Mouse (Mus musculus) forelimb bud, embryonic 11.5 days (tissue): ENCODE data around the gene Gm11096.
A peak's percentile ranks its signal among the peaks of the same experiment; 100 is the strongest.

Experiments
- DNase-seq: peaks from one replicate; pipeline ENCODE4 v3.0.0-alpha.2; 2012; ENCODE audit warnings: low read depth, low spot score

Gm11096 gene

DNA sequence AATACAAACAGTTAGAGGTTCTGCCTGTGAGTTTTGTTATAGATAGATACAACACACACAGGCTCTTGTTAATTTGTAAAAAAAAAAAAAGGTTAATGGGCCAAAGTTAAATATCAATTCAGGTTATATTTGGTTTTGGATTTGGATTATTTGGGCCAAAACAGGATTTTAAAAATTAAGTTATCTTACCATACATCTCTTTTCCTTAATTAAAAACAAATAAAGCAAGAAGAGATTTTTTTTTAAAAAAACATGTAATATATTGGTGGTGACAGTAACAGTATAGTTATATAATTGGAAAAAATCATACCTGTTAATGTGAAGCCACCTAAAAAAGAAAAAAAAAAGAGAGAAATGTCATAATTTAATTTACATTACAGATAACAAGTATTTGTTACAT is at the start of gene Gm11096:
Gm11096 (plus strand) TSS at position 301 of the 400 bp plus-strand sequence.
- DNase-seq: no peak

DNA sequence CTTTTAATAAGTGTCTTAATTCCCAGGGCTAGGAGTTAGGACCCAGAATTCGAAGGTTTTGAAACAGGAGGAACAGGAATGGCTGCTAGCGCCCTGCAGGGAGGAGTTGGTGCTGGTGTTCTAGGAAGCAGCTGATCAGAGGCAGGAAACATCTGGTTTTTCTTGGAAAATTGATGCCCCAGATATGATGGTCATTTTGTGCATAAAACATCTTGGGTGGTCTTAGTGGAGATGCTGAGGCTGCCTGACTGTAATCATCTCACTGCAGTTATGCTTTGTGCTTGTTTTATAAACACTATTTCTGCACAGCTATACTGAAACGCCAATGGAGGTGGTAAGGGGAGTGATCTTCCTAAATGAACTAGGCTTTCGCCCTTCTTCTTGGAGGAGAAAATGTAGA is 48.5 kb upstream of the Gm11096 start:
- DNase-seq: peak; percentile 49

- DNase-seq: no peak
Observed at GRCm38 (mm10) chr17:81394124-81394523, 47.4 kb upstream of the Gm11096 start.

DNA sequence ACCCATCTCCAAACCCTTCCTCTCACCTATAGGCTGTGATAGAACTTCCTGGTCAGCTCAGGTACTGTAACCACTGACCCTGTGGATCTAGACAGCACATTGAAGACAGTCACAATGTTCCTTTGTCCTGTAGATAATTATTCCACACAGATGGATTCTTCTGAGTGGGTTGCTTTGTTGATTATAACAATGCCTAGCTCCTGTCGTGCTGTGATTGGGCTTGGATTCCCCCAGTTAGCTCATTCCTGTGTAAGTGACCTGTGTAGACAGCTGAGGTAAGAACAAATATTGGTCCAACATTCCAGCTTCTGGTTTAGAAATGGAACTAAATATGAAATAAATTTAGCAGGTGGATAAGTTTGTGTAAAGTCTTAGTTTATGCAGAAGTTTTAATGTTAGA is 44.1 kb upstream of the Gm11096 start:
- DNase-seq: no peak

DNA sequence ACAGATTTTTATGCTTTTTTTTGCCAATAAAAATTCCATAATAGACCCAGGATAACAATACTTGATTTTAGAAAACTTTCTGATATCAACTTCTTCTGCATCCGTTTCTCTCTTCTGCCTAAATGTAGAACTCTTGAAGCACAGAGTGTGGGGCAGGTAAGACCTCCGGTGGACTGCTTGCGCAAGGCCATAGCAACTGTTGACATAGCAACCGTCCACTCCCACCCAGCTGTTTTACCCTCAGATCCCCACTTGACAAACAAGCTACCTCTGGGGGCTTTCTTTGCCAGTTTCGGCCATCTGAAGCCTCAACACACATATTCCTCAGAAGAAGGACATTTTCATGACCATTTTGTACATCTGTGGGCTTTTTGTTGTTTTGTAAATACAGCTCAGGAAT is 41.2 kb upstream of the Gm11096 start:
- peak; percentile 16 for DNase-seq

DNA sequence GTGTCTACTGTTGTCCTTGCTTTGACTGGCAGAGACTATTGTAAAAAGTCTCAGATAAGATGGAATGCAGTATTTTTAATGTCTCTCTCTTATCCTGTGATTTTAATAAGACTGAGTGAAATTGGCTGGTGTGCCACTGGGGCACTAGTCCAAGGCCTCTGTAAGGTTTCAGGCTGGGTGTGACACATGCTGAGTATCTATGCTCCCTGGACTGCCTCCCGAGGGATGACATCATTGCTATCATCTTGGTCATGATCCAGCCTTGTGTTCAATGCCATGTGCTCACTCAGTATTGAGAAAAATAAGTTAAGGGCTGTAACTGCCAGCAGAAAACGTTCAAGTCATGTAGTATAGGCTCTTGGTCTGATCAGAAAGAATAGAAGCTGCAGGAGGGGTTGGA is 38.9 kb upstream of the Gm11096 start:
- no peak for DNase-seq

DNA sequence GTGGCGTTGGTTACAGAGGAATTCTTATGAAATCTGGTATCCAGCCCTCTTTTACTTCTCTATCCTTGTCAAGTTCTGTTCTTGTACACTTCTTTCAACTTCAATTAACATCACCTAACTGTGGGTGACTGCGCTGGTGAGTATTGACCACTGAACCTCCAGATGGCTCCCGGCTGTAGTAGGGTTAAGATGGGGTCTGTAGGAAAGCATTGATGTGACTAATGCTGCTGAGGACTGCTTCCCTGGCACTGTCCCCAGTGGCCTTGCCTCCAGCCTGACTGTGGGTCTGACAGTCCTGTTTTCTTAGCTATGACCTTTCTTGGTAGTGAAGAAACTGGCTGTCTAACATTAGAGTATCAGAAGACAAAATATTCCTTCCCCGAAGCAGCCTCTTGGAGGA is 38.4 kb upstream of the Gm11096 start:
- no peak for DNase-seq

- DNase-seq: no peak
Observed at GRCm38 (mm10) chr17:81404225-81404624, 37.3 kb upstream of the Gm11096 start.

DNA sequence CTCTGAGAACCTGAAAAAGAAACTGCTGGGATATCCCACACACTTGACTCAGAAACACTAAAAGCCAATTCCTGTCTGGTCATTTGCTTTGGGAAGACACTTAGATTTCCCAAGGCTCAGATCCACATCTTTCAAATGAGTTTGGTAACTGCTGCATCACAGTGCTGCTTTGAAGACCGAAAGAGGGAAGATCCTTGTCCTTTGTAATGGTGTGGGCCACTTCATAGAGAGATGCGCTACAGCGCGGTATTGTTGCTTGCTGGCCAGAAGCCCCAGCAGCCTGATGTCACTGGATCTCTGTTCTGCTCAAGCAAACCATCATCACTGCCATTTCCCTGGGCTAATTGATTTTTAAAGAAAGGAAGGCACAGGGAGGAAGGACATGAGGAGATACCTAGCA is 28.8 kb upstream of the Gm11096 start:
- no peak for DNase-seq

DNA sequence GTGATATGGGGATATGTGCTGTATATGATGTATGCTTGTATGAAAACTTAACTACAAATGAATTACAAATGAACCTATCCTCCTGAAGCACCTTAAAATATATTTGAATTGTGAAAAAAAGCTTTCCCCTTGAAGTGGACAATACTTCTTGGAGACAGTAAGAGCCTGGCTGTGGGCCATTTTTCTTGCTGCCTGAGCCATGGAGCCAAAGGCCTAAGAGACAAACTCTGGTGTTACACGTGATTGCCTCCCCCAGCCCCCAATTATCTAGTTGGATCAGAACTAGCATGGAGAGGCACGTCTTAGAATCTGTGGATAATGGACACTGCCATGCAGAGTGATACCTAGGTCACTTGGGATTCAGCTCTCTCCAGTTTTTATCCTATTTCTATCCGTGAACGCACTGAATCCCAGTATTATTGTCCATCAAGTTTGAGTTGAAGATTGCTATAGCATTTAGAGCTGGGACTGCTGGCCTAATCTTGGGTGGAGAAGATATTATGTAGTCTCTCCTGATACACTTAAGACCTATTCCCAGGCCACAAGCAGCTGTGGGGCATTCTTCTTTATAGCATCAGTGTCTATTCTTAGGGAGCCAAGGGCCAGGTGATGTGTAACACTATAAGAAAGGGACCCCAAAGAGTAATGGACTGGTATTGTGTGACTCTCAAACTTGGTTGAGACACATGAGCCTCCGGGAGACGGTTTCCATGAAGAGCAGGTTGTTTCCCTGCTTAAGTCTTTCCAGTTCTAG is 25.0 kb upstream of the Gm11096 start:
- no peak for DNase-seq

- no peak for DNase-seq
Observed at GRCm38 (mm10) chr17:81419802-81420459, 21.6 kb upstream of the Gm11096 start.

- peak; percentile 19 for DNase-seq
Observed at GRCm38 (mm10) chr17:81424256-81424912, 17.2 kb upstream of the Gm11096 start.

DNA sequence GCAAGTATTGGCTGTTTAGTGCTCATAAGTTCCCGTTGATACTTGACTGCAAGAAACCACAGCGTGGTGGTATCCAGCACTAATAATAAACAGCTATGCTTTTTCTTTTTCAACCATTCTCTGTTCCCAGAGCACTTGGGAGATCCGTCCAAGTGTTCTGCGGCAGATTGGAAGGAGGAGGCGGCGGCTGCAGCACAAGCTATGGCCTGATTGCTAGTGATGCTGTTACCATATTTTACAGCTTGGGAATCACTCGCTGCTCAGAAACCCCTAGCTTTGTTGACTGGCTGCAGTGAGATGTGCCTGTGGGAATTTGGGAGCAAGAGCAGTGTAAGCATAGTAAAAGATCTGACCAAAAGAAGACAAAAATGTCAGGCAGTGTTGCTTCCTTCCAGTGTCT is 14.3 kb upstream of the Gm11096 start:
- DNase-seq: no peak

- DNase-seq: no peak
Observed at GRCm38 (mm10) chr17:81432733-81433132, 8.8 kb upstream of the Gm11096 start.

DNA sequence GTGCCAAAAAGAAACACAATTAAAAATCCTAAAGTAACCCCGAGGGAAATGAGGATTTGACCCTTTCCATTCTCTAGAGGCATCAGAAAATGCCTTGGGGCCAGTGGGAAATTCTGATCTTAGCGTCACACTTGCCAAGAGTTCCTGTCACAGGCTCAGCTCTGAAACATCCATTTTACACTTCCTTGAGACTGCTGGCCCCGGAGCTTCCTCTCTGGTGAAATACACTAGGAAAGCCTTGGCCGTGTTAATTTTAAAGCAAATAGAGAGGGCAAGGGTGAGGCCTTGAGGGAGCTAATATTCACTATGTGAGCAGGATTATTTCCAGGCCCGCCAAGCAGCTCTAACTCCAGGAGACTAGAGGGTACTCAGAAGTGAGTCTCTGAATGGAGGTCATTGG is 8.4 kb upstream of the Gm11096 start:
- DNase-seq: peak; percentile 20

DNA sequence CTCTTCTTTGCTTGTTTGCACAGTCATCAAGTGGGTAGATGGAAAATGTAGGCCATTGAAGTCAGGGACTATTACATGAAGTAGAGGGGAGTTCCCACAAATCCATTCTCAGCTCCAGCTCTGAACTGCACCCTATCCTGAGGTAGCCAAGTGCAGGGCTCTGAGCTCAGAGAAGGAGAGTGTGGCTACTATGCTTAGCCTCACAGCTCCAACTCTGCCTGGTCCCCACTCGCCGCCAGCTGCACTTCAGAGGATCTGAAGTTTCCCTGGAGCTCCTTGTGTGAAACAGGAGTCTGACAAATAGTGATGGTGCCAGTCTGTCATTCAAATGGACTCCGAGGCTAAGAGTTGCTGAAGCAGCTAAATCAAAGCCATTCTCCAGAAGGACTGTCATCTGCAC is 13.7 kb downstream of the Gm11096 start:
- DNase-seq: no peak

- no peak for DNase-seq
Observed at GRCm38 (mm10) chr17:81455977-81456376, 14.4 kb downstream of the Gm11096 start.

DNA sequence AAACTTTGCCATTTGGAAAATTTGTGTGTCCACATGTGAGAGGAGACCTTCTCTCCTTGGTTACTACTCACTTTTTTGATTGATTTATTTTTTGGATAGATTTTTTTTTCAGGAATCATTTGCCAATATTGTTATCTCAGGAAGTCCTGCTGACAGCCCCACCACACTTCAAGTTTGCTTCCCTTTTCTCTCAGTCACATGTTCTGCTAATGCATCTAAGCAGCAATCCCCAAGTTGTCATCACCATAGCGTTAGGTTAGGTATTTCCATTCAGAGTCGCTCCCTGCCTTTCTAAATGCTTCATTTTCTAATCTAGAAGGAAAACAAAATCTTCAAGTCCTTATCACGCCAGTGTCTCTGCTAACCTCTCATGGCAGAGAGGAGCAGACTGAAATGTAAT is 17.8 kb downstream of the Gm11096 start:
- DNase-seq: no peak

GRCm38 (mm10) chr17:81468941-81469340 is 27.4 kb downstream of the Gm11096 start:
- DNase-seq: no peak

DNA sequence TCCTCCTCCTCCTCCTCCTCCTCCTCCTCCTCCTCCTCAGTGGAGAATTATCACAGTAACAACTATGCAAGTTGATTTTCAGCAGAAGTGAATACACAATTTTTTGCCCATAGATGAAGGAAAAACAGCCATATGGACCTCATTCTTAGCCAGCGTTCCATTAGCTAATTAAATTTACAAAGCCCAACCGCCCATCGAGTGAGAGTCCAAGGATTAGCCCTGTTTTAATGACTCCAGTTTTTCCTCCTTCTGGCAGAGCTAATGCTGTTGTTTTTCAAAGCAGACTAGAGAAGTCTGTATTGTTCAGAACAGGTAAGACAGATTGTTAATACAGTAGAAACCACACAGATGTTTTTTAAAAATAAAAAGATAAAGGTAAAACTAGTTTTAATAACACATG is 31.8 kb downstream of the Gm11096 start:
- no peak for DNase-seq

DNA sequence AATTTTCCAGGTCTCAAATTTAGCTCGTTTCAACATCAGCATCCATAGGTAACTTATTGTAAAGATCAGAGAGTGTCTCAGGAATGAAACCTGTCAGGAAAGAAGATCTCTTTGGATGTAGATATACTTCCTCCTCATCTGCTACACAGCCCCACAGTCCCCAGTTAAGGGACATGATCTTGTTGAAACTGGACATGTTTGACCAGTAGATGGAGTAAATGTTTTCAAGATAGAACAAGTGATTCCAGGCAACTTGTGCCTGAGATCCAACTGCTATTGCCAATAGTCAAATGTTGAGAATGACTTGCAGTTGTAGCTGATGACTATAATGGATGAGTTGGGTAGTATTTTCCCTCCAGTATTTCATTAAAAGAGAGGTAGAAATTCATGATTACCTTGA is 35.9 kb downstream of the Gm11096 start:
- no peak for DNase-seq

DNA sequence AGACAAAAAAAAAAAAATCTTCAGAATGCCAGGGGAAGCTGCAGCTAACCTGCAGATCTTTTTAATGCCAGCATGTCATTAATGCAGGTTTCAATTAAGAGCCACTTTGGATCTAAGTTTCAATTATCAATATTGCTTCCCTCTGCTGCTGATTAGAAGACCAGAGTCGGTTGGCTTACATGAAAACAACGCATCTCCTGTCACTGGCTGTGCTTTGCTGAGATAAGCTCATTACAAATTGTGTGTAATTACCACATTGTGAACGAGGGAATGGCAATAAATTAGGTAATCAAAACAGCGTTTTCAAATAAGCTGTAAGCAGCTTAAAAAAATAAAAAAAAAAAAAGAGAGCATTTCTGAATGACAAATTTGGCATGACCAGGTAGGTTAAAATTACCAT is 38.2 kb downstream of the Gm11096 start:
- DNase-seq: no peak
